Mouse (Mus musculus): ENCODE results near the gene Cfap58. TPM values are rescaled to one million over a fixed set of nuclear protein-coding genes. Genes with fewer than 3 reads are reported as not detected.

Cfap58 gene
- polyA plus RNA-seq, 1 experiment = 0.05 TPM

DNA sequence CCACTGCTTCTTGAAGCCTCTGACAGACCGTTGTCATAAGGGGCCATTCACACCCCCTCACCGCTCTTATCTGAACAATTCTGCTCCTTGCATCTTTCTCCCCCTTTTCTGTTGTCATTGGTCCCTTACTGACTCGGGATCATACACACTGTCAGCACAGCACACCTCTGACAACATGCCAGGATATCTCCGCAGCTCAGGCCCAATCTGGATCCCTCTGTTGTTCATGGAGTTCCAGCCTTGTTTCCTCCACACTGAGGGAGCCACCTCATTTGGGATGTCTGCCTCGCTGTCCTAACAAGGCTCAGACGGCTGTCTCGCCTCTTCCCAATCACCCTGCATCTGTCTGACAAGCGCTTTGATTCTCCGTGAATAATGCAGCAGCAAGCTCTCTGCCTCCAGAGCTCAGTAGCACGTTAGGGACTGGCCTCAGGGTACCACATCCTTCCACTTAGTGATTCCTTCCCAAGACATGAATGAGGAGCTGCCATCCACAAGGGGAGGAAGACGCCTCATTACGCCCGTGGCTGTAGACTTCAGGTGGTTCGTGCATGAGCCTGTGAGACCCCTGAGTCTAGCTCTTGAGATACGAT lies 40.7 kb downstream of the Cfap58 start:
- Histone ChIP-seq H3K4me3 (ENCODE audit: insufficient read depth, low read depth, low read length) (no peak overlapping the region), H3K4me1 (ENCODE audit: control insufficient read depth, insufficient read depth, low read length) (no peaks in the 10 kb centered on the region), H3K36me3 (ENCODE audit: control insufficient read depth, insufficient read depth, low read length) (no peaks in the 10 kb centered on the region), H3K27ac (ENCODE audit: insufficient read depth, low read depth, low read length) (no peak overlapping the region), H3K27me3 (replicated peaks; ENCODE audit: control insufficient read depth, insufficient read depth, low read length) (no peaks in the 10 kb centered on the region)
- WGBS = 75% methylated on average over 15 of the region's 15 CpGs
- TF ChIP-seq POLR2A (IDR thresholded peaks at IDR 0.05; ENCODE audit: low read depth, low read length) (no peak), CTCF (conservative IDR thresholded peaks at IDR 0.05; ENCODE audit: insufficient read depth, insufficient read length, low read depth, low read length) (no peak)
- no peak for DNase-seq

DNA sequence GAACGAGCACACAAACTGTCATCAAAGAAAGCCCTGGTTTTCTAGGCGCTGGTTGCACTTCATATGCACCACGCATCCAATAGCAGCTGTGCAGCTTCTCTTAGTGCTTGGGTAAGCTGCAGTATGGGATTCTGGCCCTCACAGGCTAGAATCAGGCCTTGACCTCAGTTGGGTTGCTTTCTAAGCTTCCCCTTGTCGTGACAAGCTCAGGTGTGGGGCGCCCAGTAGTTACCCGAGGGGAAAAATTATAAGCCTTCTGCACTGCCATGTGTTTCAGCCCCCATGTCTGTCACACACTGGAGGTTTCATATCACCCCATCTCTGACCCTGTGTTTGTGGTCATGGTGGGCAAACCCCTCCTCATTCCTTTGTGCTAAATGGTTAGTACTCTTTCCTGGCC lies 42.0 kb downstream of the Cfap58 start:
- WGBS = 73% methylated on average over 6 of the region's 6 CpGs

DNA sequence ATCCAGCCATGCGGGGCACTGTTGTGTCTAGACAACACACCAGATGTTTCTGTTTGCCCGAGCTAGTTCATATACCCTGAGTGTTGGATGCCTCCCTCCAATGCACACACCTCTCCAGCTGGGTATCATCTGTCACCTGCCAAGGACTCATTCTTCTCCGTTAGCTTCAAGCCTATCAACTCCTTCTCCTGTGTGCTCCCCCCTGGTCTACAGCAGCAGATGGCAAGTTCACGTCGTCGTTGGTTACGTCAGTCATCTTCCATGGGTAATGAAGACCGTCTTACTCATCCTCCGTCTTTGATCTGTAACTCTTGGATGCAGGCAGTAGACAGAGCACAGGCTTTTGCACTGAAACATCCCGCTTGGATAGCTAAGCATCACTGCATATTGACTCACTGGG lies 42.8 kb downstream of the Cfap58 start:
- H3K27me3 ChIP-seq (replicated peaks; ENCODE audit: control insufficient read depth, insufficient read depth, low read length) = no peaks in the 10 kb centered on the region
- H3K27ac ChIP-seq (ENCODE audit: insufficient read depth, low read depth, low read length) = no peak overlapping the region
- H3K36me3 ChIP-seq (ENCODE audit: control insufficient read depth, insufficient read depth, low read length) = no peaks in the 10 kb centered on the region
- no peak for DNase-seq
- WGBS = 55% methylated on average over 10 of the region's 10 CpGs
- no peaks in the 10 kb centered on the region for H3K4me1 ChIP-seq (ENCODE audit: control insufficient read depth, insufficient read depth, low read length)
- no peak for TF ChIP-seq POLR2A (IDR thresholded peaks at IDR 0.05; ENCODE audit: low read depth, low read length)
- TF ChIP-seq CTCF (conservative IDR thresholded peaks at IDR 0.05; ENCODE audit: insufficient read depth, insufficient read length, low read depth, low read length) = no peak
- no peak overlapping the region for H3K4me3 ChIP-seq (ENCODE audit: insufficient read depth, low read depth, low read length)

More for the DNA sequence above, 42.0 kb downstream of the Cfap58 start:
- no peak for DNase-seq
- Histone ChIP-seq H3K4me1 (ENCODE audit: control insufficient read depth, insufficient read depth, low read length) (no peaks in the 10 kb centered on the region), H3K36me3 (ENCODE audit: control insufficient read depth, insufficient read depth, low read length) (no peaks in the 10 kb centered on the region), H3K27ac (ENCODE audit: insufficient read depth, low read depth, low read length) (no peak overlapping the region), H3K4me3 (ENCODE audit: insufficient read depth, low read depth, low read length) (no peak overlapping the region), H3K27me3 (replicated peaks; ENCODE audit: control insufficient read depth, insufficient read depth, low read length) (no peaks in the 10 kb centered on the region)
- TF ChIP-seq POLR2A (IDR thresholded peaks at IDR 0.05; ENCODE audit: low read depth, low read length) (no peak), CTCF (conservative IDR thresholded peaks at IDR 0.05; ENCODE audit: insufficient read depth, insufficient read length, low read depth, low read length) (no peak)

DNA sequence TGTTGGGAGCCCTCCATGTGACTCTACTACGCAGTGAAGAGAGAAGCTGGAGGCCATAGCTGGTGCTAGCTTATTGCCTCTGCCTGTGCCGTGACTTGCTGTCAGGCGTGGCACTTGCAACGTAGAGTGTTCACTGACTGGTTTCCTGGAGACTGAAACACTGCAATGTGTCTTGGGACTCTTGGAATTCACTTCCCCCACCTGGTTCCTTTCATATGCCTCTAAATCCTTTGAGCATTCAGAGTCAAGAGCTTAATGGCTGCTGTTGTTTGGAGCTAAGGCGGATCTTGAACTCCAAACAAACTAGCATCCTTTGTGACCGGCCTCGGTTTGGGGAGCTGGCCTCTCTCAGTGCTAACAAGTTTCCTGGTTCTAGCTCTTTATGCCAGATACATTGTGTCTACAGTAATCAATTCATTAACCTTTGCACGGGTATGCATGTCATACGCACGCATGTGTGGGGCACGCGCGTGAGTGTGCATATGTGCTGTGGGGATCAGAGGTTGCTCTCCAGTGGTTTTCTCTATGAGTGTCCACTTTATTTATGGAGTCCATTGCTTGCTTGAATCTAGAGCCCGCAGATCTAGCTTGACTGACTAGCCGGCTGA lies 48.2 kb downstream of the Cfap58 start:
- no peak overlapping the region for H3K4me3 ChIP-seq (ENCODE audit: insufficient read depth, low read depth, low read length)
- 85% methylated on average over 15 of the region's 15 CpGs for WGBS
- TF ChIP-seq CTCF (conservative IDR thresholded peaks at IDR 0.05; ENCODE audit: insufficient read depth, insufficient read length, low read depth, low read length) (no peak), POLR2A (IDR thresholded peaks at IDR 0.05; ENCODE audit: low read depth, low read length) (no peak)
- H3K36me3 ChIP-seq (ENCODE audit: control insufficient read depth, insufficient read depth, low read length) = no peaks in the 10 kb centered on the region
- H3K27me3 ChIP-seq (replicated peaks; ENCODE audit: control insufficient read depth, insufficient read depth, low read length) = no peaks in the 10 kb centered on the region
- H3K27ac ChIP-seq (ENCODE audit: insufficient read depth, low read depth, low read length) = no peak overlapping the region
- no peak for DNase-seq
- no peaks in the 10 kb centered on the region for H3K4me1 ChIP-seq (ENCODE audit: control insufficient read depth, insufficient read depth, low read length)

DNA sequence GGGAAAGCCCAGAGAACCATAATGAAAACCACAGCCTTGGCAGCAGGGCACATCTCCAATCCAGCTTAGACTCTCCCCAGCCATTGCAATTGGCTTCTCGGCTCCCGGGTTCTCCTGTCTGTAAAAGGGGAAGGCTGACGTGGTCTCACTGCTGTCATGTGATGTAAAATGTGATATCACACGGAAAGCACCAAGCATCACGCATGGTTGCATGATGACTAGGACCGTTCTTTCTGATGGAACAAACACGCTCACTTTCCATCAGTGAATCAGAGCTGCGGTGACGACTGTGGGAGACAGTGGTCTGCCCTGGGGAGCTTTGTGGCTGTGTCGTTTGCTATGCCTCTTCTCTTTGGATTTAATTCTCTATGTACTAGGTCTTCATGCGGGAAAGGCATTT lies 50.5 kb downstream of the Cfap58 start:
- no peaks in the 10 kb centered on the region for H3K4me1 ChIP-seq (ENCODE audit: control insufficient read depth, insufficient read depth, low read length)
- 82% methylated on average over 11 of the region's 11 CpGs for WGBS
- no peak overlapping the region for H3K27ac ChIP-seq (ENCODE audit: insufficient read depth, low read depth, low read length)
- H3K36me3 ChIP-seq (ENCODE audit: control insufficient read depth, insufficient read depth, low read length) = no peaks in the 10 kb centered on the region
- TF ChIP-seq CTCF (conservative IDR thresholded peaks at IDR 0.05; ENCODE audit: insufficient read depth, insufficient read length, low read depth, low read length) = no peak
- no peak for TF ChIP-seq POLR2A (IDR thresholded peaks at IDR 0.05; ENCODE audit: low read depth, low read length)
- H3K4me3 ChIP-seq (ENCODE audit: insufficient read depth, low read depth, low read length) = no peak overlapping the region
- DNase-seq = no peak
- H3K27me3 ChIP-seq (replicated peaks; ENCODE audit: control insufficient read depth, insufficient read depth, low read length) = no peaks in the 10 kb centered on the region

DNA sequence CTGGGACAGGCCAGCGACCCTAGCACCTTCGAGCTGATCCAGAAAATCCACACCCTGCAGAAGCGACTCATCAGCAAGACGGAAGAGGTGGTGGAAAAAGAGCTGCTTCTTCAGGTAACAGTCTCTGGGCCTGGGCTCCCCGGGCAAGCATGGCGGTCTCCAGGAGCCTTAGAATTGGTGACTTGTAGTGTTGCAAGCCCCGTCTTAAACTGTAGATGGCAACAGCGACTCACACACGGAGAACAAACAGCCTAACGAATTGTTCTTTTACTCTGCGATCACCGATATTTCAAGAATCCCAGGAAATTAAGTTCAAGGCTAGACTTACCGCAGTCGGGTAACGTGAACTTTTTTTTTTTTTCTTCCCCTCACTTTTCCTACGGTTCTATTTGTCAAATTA lies 51.0 kb downstream of the Cfap58 start:
- Histone ChIP-seq H3K4me1 (ENCODE audit: control insufficient read depth, insufficient read depth, low read length) (no peaks in the 10 kb centered on the region), H3K27me3 (replicated peaks; ENCODE audit: control insufficient read depth, insufficient read depth, low read length) (no peaks in the 10 kb centered on the region), H3K4me3 (ENCODE audit: insufficient read depth, low read depth, low read length) (no peak overlapping the region), H3K27ac (ENCODE audit: insufficient read depth, low read depth, low read length) (no peak overlapping the region), H3K36me3 (ENCODE audit: control insufficient read depth, insufficient read depth, low read length) (no peaks in the 10 kb centered on the region)
- DNase-seq = peak; percentile 29
- WGBS = 19% methylated on average over 16 of the region's 16 CpGs
- peak; percentile 34 for TF ChIP-seq CTCF (conservative IDR thresholded peaks at IDR 0.05; ENCODE audit: insufficient read depth, insufficient read length, low read depth, low read length)
- no peak for TF ChIP-seq POLR2A (IDR thresholded peaks at IDR 0.05; ENCODE audit: low read depth, low read length)

DNA sequence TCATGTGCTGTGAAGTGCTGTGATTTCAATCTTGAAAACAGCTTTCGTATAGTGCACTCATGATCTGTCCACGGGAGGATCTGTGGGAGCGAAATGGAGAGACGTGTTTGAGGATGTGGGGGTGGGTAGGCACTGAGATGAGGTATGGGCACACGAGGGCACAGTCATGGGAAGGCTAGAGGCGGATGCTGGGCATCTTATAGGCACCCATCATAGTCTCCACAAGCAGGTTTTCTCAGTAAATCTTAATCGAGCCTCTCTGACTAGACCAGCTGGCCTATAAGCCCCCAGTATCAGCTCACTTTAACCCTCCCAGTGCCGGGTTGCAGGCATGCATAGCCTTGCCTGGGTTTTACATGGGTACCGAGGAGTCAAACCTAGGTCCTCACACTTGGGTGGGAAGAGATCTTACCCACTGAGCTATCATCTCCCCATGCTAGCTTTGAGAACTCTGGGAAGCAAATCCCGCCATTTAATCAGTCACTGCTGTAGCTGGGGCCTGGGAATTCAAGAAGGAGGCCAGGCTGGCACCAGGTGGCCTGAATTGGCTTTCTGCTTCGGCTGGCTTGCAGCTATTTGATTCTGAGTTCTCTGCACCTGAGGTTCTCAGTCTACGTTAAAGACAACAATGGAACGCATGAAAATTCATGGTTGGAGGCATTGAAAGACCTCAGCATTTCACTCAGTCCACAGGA lies 51.6 kb downstream of the Cfap58 start:
- no peak for DNase-seq
- no peaks in the 10 kb centered on the region for H3K36me3 ChIP-seq (ENCODE audit: control insufficient read depth, insufficient read depth, low read length)
- H3K27me3 ChIP-seq (replicated peaks; ENCODE audit: control insufficient read depth, insufficient read depth, low read length) = no peaks in the 10 kb centered on the region
- TF ChIP-seq CTCF (conservative IDR thresholded peaks at IDR 0.05; ENCODE audit: insufficient read depth, insufficient read length, low read depth, low read length) (no peak), POLR2A (IDR thresholded peaks at IDR 0.05; ENCODE audit: low read depth, low read length) (no peak)
- H3K4me1 ChIP-seq (ENCODE audit: control insufficient read depth, insufficient read depth, low read length) = no peaks in the 10 kb centered on the region
- no peak overlapping the region for H3K27ac ChIP-seq (ENCODE audit: insufficient read depth, low read depth, low read length)
- H3K4me3 ChIP-seq (ENCODE audit: insufficient read depth, low read depth, low read length) = no peak overlapping the region
- 54% methylated on average over 13 of the region's 13 CpGs for WGBS
